Mouse (Mus musculus) hindbrain, embryonic 15.5 days (tissue): ENCODE data around the gene Rplp0. TPM values are rescaled to one million over a fixed set of nuclear protein-coding genes. Genes with fewer than 3 reads are reported as not detected.

Source experiments
- ATAC-seq: fragments of 200-750 bp; cut with Nextera tagmentation; 2 replicates; pipeline ENCODE4 v1.8.0; 2017; ENCODE audit warnings: low read depth, moderate number of reproducible peaks, moderate TSS enrichment; ENCODE audit not compliant: low FRiP score
- H3K27ac ChIP-seq: fragments of 300-500 bp; sonication (generic); replicated peaks from 2 replicates; pipeline ENCODE4 v1.5.1; 2015; ENCODE audit warnings: mild to moderate bottlenecking, inconsistent platforms
- H3K27me3 ChIP-seq: fragments of 300-500 bp; sonication (generic); 2 replicates; pipeline ENCODE4 v1.6.1; 2015; ENCODE audit warnings: control low read depth, inconsistent platforms
- H3K36me3 ChIP-seq: fragments of 300-500 bp; sonication (generic); 2 replicates; pipeline ENCODE4 v1.6.1; 2015; ENCODE audit warnings: control low read depth, inconsistent platforms
- H3K4me1 ChIP-seq: fragments of 300-500 bp; sonication (generic); replicated peaks from 2 replicates; pipeline ENCODE4 v1.6.1; 2015; ENCODE audit warnings: control low read depth, inconsistent platforms
- H3K4me2 ChIP-seq: fragments of 300-500 bp; sonication (generic); 2 replicates; pipeline ENCODE4 v1.6.1; 2015; ENCODE audit warnings: moderate library complexity, mild to moderate bottlenecking, inconsistent platforms
- H3K4me3 ChIP-seq: fragments of 300-500 bp; sonication (generic); 2 replicates; pipeline ENCODE4 v1.5.1; 2015; ENCODE audit warnings: mild to moderate bottlenecking, inconsistent platforms
- H3K9ac ChIP-seq: fragments of 300-500 bp; sonication (generic); 2 replicates; pipeline ENCODE4 v1.6.1; 2015; ENCODE audit warnings: inconsistent platforms
- H3K9me3 ChIP-seq: fragments of 300-500 bp; sonication (generic); 2 replicates; pipeline ENCODE4 v1.6.1; 2016; ENCODE audit warnings: control low read depth, inconsistent platforms
- WGBS: fragments of 180-500 bp; shearing (Covaris S2); methylation state at CpG from one replicate; pipeline ENCODE4 v1.1.7; 2015; 5-methylcytosine and 5-hydroxymethylcytosine counted together
- polyA plus RNA-seq: library from polyadenylated mRNA; unstranded; fragments of >200 nt; fragmentation: Nextera tagmentation; extraction: Ambion mirVana; gene quantifications from 2 replicates; pipeline ENCODE4 v1.2.1, GENCODE M21; 2015

Gene Rplp0
- polyA plus RNA-seq, 1 experiment from 2014 or later, result 801 TPM

DNA sequence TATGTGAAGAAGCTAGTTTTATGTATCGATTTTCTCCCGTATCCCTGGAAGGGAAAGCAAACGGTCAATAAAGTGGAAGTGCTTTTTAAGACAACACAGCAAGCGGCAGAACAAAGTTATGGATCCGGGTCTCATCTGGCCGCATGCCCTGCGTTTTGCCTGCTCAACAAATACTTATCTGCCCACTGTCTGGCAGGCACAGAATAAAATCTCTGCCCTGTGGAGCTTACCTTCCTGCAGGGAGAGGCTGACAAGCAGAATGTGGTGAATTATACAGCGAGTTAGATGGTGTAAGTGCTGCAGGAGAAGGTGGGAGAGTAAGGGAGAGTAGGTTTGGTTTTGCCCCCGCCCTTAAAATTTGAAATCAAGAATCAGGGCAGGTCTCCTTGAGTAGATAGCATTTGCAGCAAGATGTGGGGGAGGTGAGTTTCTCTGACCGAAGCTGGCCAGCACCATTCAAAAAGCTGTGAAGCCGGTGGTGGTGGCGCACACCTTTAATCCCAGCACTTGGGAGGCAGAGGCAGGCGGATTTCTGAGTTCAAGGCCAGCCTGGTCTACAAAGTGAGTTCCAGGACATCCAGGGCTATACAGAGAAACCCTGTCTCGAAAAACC is 979 bp upstream of the Rplp0 start:
- Histone ChIP-seq H3K4me1 (peaks cover 21% of the 10 kb centered on the region), H3K4me2 (no peak overlapping the region), H3K27ac (no peak overlapping the region), H3K27me3 (no peaks in the 10 kb centered on the region), H3K9ac (no peak overlapping the region), H3K4me3 (no peak overlapping the region), H3K9me3 (no peaks in the 10 kb centered on the region), H3K36me3 (peaks cover 36% of the 10 kb centered on the region)
- 93% methylated on average over 14 of the region's 14 CpGs for WGBS
- ATAC-seq, result no peak

DNA sequence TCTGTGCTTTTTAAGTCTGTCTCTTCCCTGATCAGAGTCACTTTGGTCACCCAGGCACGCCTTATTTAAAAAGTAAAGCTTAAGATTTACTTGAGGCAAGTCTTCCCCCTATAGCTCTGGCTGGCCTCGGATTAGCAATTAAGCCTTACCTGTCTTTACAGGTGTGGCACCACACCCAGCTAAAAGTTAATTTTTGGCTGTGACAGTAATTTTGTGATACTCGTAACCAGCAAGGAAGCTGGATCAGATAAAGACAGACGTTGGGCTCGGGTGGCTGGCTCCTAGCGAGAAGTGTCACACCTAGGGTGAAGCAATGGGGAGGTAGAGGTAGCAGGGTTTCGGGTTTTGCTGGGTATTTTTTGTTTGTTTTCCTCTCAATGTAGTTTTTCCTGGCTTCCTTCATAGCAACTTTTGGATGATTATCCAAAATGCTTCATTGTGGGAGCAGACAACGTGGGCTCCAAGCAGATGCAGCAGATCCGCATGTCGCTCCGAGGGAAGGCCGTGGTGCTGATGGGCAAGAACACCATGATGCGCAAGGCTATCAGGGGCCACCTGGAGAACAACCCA is 1.2 kb downstream of the Rplp0 start:
- Histone ChIP-seq H3K9me3 (no peaks in the 10 kb centered on the region), H3K27ac (no peak overlapping the region), H3K27me3 (no peaks in the 10 kb centered on the region), H3K4me1 (peaks cover 33% of the 10 kb centered on the region), H3K4me3 (peak overlapping the region; percentile 87), H3K4me2 (peak overlapping the region; percentile 71), H3K9ac (peak overlapping the region; percentile 95), H3K36me3 (peaks cover 32% of the 10 kb centered on the region)
- ATAC-seq, result no peak
- WGBS, result 43% methylated on average over 13 of the region's 13 CpGs

DNA sequence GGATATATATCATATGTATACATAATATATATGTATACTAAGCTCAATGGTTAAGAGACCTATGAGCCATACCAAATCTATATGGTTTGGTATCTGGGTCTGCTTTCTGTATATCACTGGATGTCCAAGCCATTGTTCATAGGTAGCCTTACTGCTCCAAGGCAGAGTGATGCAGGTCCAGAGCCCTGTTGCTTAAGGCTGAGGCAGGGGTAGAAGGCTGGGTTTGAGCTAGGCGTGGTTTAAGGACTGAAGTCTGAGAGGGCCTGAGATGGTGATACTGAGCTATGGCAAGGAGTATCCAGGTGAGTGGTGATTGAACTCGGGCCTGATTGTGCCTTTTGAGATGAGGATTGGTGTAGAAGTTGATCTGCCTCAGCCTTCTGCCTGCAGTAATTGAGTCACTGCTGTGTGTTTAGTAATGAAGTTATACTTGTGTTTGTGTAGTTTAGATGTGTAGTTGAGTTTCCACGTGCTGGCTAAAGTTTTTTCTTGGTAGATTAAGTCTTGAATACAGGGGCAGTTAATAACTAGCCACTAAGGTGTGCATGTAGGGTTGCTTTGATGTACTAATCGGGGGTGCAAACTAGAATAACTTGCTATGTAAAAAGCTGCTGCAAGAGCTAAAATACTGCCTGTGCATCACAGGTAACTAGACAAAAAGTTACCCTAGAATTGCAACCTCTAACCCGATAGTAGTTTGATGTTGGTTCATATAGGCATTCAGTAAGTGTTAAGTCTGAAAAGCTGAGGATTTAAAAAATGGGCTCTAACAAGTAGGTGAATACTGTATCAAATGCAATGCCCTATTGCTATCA is 4.7 kb downstream of the Rplp0 start:
- Histone ChIP-seq H3K36me3 (peaks cover 32% of the 10 kb centered on the region), H3K27ac (no peak overlapping the region; the same call in 1 of the 2 replicates), H3K4me3 (peak overlapping the region; percentile 89), H3K4me2 (peak overlapping the region; percentile 68), H3K9ac (no peak overlapping the region), H3K27me3 (no peaks in the 10 kb centered on the region), H3K9me3 (no peaks in the 10 kb centered on the region), H3K4me1 (peaks cover 44% of the 10 kb centered on the region)
- no peak for ATAC-seq
- WGBS, result 49% methylated on average over 5 of the region's 5 CpGs

DNA sequence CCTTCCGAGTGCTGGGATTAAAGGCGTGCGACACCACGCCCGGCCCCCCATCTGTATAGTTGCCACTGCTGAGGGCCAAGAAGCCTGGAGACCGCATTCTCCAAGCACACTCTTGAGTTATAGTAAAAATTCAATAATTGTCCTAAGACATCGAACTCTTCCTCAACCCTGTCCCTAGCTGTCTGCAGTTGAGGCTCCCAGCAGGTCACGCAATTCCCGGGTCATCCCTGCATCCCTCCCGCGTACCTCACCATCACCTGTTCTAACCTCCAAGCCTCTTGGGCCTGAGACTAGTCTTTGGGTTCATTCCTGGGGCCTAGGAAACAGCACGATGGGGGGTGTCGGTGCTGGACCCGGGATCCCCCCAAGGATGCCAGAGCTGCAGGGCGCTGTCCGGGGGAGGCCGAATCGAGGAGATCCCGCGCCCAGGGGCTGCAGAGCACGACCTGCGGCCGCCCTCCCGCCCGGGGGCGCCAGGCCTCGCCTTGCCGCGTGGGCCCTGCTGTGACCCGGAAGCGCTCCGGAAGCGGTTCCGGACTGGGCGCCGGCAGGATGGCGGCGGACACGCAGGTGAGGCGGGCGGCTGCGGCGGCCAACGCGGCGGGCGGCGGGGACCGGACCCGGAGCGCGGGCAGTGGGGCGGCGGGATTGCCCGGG is 5.6 kb downstream of the Rplp0 start, which contains the start of gene Gcn1l1:
TSS of gene Gcn1l1 (plus strand) at position 518 of the 657 bp plus-strand sequence.
- Histone ChIP-seq H3K9me3 (no peaks in the 10 kb centered on the region), H3K4me2 (peak within 1 kb of the TSS; percentile 68), H3K4me1 (peaks cover 47% of the 10 kb centered on the region), H3K4me3 (peak within 1 kb of the TSS; percentile 89), H3K9ac (peak within 1 kb of the TSS; percentile 89), H3K27ac (peak within 1 kb of the TSS; percentile 79), H3K36me3 (peaks cover 32% of the 10 kb centered on the region), H3K27me3 (no peaks in the 10 kb centered on the region)
- peak; percentile 90 for ATAC-seq
- 2% methylated on average over 47 of the region's 55 CpGs for whole genome bisulfite sequencing

DNA sequence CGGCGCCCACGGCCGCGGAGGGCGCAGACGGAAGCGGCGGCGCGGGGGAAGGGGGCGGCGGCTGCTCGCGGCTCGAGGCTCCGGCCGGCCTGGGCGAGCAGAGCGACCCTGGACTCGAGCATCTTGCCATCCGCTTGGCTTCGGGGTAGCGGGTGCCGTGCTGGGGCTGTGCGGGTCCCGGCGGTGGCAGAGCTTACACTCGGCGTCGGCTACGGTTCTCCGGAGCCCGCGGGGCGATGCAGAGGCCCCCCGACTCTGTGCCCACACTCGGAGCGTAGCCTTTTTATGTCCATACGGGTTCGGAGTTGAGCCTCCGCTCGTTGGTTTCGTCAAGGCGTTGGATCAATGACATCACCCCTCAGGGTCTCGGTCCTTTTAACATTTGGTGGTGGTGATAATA is 6.1 kb downstream of the Rplp0 start:
- peak overlapping the region; percentile 79 for H3K27ac ChIP-seq
- H3K4me2 ChIP-seq, result peak overlapping the region; percentile 68
- H3K4me3 ChIP-seq, result peak overlapping the region; percentile 89
- 1% methylated on average over 33 of the region's 46 CpGs for WGBS
- H3K27me3 ChIP-seq, result no peaks in the 10 kb centered on the region
- peak; percentile 61 for ATAC-seq
- H3K36me3 ChIP-seq, result peaks cover 32% of the 10 kb centered on the region
- H3K9me3 ChIP-seq, result no peaks in the 10 kb centered on the region
- H3K9ac ChIP-seq, result peak overlapping the region; percentile 89
- H3K4me1 ChIP-seq, result peaks cover 43% of the 10 kb centered on the region

DNA sequence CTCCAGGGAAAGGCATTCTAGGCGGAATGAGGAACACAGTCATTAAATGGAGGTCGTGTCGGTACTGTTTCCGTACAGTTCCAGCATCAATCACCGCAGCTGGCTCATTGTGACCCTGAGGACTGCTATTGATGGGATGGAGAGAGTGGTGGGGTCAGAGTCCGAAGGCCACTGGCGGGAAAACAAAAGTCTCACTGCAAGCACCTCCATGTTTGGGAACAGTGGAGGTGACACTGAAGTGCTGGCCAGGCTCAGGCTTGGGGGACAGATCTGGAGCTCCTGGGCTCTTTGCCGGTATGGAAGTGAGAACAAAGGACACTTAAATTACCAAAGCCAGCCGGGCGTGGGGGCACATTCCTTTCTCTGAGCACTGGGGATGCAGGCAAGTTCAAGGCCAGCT is 9.4 kb downstream of the Rplp0 start:
- Histone ChIP-seq H3K9me3 (no peaks in the 10 kb centered on the region), H3K27me3 (no peaks in the 10 kb centered on the region), H3K36me3 (peaks cover 23% of the 10 kb centered on the region), H3K4me1 (peaks cover 31% of the 10 kb centered on the region), H3K9ac (no peak overlapping the region), H3K4me3 (no peak overlapping the region), H3K27ac (no peak overlapping the region), H3K4me2 (no peak overlapping the region)
- ATAC-seq, result no peak
- 40% methylated on average over 10 of the region's 10 CpGs for WGBS

DNA sequence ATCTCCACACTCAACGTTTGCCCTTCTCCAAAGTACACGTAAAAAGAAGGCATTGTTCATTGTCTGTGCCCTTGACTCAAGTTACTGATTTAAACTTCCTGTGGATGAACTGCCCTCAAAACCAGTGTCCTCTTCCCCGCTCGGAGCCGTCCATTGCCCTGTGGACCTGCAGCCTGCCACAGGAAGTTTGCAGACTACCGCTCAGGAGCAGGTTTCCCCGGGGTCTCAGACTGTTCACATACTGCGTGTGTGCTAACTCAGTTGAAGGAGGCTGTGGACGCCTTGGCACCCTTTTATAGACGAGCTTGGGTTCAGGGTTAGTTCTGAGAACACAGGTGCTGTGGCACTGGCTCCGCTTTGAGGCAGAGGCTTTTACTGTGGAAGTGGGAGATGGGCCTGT is 10.0 kb downstream of the Rplp0 start:
- peaks cover 22% of the 10 kb centered on the region for H3K36me3 ChIP-seq
- H3K9me3 ChIP-seq, result no peaks in the 10 kb centered on the region
- no peak overlapping the region for H3K4me3 ChIP-seq
- 81% methylated on average over 11 of the region's 11 CpGs for WGBS
- no peaks in the 10 kb centered on the region for H3K27me3 ChIP-seq
- peaks cover 25% of the 10 kb centered on the region for H3K4me1 ChIP-seq
- no peak overlapping the region for H3K4me2 ChIP-seq
- H3K27ac ChIP-seq, result no peak overlapping the region
- H3K9ac ChIP-seq, result no peak overlapping the region
- no peak for ATAC-seq

DNA sequence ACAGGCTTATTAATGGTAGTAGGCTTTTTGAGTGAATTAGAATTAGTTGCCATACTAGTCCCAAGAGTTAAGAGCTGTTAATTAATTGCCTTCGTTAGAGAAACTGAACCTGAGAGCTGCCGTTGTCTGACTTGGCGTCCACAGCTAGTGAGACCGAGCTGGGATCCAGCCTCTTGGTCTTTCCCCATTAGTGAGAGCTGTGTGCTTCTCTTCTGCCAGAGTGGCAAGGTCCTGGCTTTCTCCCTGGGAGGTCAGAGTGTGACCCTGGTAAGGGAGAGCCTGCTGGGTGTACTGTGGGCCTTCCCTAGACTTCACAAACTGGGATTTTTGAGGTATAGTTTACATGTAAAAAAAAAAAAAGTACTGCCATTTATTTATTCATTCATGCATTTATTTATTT is 10.5 kb downstream of the Rplp0 start:
- Histone ChIP-seq H3K27me3 (no peaks in the 10 kb centered on the region), H3K4me2 (no peak overlapping the region), H3K9me3 (no peaks in the 10 kb centered on the region), H3K27ac (no peak overlapping the region), H3K9ac (no peak overlapping the region), H3K36me3 (peaks cover 27% of the 10 kb centered on the region), H3K4me3 (no peak overlapping the region), H3K4me1 (peaks cover 21% of the 10 kb centered on the region)
- 63% methylated on average over 4 of the region's 4 CpGs for WGBS
- ATAC-seq, result no peak

DNA sequence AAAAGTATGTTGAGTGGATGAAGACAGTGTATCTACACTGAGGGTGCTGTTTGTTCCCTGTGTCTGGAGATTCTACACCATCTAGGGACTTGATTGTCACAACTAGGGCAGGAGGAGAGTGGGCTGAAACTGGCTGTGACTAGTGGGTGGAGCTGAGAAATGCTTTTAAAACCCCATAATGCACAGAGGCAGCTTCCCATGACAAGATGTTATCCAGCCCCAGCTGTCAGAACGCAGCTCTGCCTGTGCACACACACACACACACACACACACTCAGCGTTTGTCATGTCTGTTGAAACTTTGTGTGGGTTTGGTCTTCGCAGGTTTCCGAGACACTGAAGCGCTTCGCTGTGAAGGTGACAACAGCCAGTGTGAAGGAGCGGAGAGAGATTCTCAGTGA is 11.8 kb downstream of the Rplp0 start:
- Histone ChIP-seq H3K27me3 (no peaks in the 10 kb centered on the region), H3K4me3 (no peak overlapping the region), H3K4me1 (peaks cover 14% of the 10 kb centered on the region), H3K4me2 (no peak overlapping the region), H3K9ac (no peak overlapping the region), H3K27ac (no peak overlapping the region), H3K9me3 (no peaks in the 10 kb centered on the region), H3K36me3 (peaks cover 39% of the 10 kb centered on the region)
- no peak for ATAC-seq
- WGBS, result 96% methylated on average over 7 of the region's 7 CpGs

DNA sequence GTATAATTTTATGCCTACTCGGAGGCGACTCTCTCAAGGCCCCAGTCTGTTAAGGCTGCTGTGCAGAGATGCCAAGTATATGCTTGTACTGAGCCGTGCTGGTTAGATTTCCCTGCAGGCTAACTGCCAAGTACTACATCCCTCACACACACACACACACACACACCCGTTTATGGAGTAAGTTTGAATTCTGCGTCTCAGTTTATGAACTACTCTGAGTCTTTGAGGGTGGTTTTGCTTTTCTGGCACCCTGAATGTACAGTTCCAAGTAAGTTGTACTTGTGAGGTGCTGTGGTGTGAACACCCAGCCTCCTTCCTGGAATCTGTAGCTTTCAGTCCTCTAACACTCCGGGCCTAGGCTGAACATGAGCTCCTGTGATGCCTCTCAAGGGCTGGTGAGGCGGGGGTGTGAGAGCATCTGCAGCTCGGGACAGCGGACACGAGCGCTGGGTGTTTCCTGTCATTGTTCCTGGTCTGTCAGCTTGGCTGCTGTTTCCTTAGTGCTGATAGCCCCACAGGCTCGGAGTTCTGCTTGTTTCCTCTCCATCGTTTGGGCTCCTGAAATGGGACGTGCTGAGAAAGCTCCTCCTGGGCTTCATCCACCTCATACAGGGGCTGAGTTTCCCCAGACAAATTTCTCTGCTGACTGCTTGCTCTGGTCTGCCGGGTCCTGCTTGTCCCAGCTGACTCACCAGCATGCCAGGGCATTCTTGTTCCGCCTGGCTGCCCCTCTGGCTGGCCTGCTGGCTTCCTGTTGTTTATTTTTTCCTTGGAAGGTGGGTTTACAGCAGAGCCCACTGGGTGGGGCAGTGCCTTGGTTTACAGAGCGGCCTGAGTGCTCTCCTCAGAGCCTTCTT is 13.6 kb downstream of the Rplp0 start:
- H3K36me3 ChIP-seq, result peaks cover 53% of the 10 kb centered on the region
- WGBS, result 62% methylated on average over 17 of the region's 17 CpGs

DNA sequence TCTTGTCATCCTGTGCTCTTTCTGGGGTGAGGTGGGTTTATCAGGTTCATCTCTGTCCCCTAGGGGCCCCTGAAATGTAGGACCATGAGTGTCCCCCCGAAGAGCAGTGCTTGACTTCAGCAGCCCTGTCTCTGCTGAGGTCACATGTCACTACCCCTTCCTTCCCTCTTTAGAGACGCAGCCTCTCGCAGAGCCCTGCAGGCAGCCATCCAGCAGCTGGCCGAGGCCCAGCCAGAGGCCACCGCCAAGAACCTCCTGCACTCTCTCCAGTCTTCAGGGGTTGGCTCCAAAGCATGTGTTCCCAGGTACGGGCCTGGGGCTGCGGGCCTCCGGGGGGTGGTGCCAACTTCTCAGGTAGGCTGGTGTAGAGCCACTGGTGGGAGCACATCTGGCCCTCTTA is 15.7 kb downstream of the Rplp0 start:
- Histone ChIP-seq H3K9me3 (no peaks in the 10 kb centered on the region), H3K4me2 (no peak overlapping the region), H3K36me3 (peaks cover 71% of the 10 kb centered on the region), H3K4me3 (no peak overlapping the region), H3K27ac (no peak overlapping the region), H3K9ac (no peak overlapping the region), H3K4me1 (no peaks in the 10 kb centered on the region), H3K27me3 (no peaks in the 10 kb centered on the region)
- WGBS, result 84% methylated on average over 8 of the region's 8 CpGs
- no peak for ATAC-seq

More for the DNA sequence above, 13.6 kb downstream of the Rplp0 start:
- Histone ChIP-seq H3K4me2 (no peak overlapping the region), H3K9me3 (no peaks in the 10 kb centered on the region), H3K4me1 (0 out of 2 replicates have a peak, but pooled peaks cover 6% of the 10 kb centered on the region), H3K27me3 (no peaks in the 10 kb centered on the region), H3K9ac (no peak overlapping the region), H3K4me3 (no peak overlapping the region), H3K27ac (peak overlapping the region; percentile 4)
- no peak for ATAC-seq
